Mouse (Mus musculus) spleen, adult 12 weeks (tissue): ENCODE data around the gene Suds3.

Source experiments
- DNase-seq: peaks from one replicate; pipeline ENCODE4 v3.0.0; 2022; ENCODE audit warnings: low spot score

The Suds3 gene

DNA sequence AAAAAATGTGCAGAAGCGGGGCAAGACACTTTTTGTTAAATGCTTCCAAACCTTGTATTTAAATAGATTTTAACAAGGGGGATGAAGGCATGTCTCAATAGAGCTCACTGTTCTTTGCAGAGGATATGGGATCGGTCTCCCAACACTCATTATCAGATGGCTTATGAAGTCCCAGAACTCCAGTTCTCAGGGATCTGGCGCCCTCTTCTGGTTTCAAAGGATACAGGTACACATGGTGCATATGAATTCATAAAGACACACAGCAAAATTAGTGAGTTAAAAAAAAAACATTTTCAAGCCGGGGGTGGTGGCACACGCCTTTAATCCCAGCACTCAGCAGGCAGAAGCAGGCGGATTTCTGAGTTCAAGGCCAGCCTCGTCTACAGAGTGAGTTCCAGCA lies 2.6 kb downstream of the Suds3 start:
- no peak for DNase-seq

DNA sequence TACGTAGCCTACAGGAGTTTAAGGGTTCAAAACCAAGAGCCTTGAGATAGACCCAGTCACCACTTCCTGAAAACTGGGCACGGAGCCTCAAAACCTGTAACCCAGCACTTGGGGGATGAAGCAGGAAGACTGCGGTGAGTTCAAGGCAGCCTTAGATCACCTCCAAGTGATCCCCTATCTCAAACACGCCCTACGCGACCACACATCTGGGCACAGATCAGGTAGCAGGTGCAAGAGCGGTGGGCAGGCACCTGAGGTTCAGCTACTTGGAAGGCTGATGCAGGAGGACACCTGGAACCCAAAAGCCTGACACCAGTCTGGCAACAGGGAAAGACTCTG lies 4.2 kb downstream of the Suds3 start:
- no peak for DNase-seq

DNA sequence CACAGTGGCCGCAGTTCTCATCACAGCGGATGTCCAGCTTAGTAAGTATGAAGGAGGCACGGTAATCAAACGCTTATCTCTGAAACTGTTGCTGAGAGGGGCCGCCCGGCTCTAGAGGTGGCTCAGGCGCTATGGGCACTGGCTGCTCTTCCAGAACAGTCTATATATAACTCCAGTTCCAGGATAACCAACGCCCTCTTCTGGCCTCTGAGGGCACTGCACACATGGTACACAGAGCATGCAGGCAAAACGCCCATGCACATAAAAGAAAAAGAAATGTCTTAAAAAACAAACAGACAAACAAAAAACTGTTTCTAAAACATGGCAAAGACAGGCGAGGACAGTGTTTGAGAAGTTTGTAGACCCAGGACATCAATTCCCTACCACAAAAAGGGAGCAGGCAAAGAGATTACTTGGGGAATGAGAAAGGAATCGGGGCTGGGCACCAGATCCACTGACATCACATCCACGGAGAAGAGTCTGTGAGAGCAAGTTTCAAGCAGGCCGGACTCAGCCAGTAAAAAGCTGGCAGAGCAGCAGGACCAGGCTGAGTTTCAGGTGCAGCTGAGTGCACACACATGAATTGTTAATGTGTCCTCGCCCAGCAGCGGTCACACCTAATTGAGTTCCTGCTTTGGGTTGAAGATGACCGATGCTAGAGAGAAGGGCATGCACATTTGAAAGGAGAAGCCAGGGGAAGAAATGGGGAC lies 4.7 kb downstream of the Suds3 start:
- no peak for DNase-seq

DNA sequence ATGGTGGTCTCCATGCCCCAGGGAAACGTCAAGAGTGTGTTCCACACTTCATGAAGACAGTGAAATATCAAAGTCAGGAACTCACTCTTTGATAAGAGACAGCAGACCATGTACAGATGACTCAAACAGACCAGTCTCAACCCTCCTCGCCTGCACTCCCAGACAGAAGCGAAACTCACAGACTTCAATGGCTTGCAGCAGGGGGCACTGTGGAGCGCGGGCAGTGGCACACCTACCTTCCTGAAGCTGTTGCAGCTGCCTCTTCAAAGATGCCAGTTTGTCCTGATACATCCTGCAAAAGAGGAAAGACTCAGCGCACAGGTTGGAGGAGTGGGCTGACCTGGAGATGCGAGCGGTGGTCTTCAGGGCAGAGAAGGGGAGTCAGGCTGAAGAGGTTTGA lies 6.4 kb downstream of the Suds3 start:
- DNase-seq, result no peak

DNA sequence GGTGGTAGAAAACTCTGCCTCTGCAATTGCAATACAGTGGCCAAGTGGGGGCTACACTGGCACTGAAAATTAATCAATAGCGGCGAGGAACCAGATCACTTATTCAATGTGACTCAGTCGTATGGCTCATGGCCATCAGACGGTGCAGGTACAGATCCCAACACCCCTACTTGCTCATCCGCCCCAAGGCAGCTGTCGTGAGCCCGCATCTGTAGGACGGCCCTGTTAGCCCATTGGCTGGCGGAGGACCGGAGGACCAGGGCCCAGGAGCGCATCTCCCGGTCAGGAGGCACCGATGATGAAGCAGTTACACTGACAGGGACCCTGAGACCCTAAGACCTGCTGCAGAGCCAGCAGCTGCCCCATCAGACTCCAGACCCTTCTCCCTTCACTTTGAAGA lies 7.2 kb downstream of the Suds3 start:
- DNase-seq, result no peak

DNA sequence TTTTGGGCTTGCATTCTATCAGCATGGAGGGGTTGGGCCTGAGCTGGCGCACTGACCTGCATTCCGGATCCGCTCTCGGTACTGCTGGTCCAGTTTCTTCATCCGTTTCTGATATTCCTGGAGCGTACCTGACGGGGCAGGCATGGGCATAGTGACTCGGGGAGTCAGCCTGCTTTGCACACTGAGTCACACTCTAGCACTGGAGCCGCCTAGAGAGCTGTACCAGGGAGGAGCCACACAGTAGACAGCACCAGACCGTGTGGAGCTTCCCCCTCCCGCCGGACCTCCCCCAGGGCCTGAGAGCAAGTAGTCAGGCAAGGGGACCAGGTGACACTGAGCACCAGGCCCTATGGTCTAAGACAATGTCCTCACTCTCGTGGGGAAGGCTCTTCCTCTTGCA lies 7.6 kb downstream of the Suds3 start:
- no peak for DNase-seq

DNA sequence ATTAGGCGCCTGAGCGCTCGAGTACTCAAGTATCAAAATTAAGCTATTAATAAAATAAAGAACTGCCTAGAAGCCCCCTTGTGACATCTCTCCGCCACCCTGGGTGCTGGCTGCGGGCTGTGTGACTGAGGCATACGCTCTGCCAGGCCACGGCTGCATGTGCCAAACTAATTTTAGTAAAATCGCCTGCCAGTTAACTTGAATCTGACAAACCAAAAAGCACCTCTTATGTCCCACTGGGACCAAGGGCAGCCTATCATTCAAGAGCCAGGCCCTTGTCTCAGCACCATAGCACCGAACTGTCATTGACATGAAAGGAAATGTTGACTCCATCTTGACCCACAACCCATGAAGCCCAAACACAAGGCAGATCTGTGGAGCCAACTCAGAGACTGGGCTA lies 10.2 kb downstream of the Suds3 start:
- DNase-seq, result no peak

DNA sequence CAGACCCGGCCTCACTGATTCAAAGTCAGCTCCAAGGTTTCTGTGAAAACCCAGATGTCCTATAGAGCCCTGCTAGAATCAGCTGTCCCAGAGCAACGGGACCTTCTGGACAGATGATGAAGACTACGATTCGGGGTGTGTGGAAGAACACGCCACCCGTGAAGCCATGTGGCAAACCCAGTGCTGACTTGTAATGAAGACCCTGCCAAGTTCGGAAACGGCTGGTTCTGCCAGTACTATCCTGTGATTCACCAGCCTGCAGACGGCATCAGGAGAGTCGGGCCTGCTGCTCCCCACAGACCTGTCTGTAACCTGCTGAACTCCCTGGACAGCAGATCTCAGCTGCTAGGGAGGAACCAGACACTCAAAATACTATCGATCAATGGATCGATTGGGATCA lies 11.6 kb downstream of the Suds3 start:
- DNase-seq, result no peak

DNA sequence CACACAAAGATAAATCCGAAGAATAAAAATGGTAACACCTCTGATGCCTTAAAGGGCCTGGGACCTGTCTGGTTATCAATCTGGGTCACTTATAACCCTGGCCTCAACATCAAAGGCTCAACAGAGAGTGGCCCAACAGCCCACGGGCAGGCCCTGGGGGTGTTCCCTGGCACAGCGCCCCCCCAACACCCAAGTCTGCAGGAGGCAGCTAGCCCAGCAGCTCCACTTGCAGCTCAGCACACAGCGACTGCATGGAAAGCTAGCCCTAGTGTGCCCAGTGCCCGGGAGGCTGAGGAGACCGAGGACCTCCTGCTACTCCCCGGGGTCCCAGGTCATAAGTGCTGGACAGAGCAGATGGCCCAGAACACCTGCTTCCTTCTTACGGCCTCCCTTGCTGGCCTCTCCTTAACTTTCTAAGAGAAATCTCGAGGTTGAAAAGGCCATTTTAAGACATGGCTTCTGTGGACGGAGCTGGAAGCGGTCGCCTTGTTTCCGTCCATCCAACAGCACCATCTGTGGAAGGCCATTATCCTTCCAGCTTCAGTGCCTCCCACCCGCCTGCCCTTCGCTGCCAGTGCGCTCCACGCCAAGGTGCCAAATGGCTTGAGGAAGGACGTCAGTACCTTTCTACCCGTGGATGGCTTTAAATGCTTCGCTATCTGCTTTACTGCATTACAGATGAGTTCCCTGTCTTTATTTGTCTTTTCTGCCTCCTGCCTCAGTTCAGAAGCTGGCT lies 12.6 kb downstream of the Suds3 start:
- DNase-seq, result no peak

DNA sequence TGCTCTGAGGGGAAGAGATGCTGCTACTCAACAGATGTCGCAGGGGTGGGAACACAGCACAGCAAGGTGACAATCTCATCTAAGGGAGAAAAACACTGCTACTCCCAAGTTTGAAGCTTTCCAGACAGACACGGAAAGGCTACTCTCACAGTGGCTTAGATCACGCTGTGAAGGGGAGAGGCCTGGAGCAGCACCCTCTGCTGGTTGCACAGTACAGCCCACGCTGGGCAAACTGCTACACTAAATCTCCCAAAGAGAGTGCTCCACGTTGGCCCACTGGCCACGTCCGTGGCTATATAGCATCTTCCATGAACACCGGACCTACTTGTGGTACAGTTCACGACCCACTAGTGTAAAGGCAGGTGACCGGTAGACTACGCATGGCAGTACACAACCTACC lies 16.2 kb downstream of the Suds3 start:
- no peak for DNase-seq

DNA sequence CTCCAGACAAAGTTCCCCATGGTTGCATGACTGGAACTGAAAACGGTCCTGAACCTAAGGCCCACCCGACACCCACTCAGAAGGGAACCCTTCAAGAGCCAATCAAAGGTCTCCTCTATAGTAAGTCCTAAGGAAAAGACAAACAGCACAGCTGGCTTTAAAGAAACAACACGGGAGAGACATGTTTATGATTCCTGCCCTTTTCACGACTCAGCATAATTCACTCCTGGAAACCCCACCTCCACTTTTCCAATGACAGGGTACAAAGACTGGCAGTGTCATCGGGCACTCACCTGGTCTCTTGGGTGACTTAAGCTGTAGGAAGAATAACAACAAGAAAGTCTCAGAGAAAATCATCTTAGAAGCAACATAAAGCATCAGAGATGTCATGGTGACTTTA lies 16.9 kb downstream of the Suds3 start:
- DNase-seq, result no peak

DNA sequence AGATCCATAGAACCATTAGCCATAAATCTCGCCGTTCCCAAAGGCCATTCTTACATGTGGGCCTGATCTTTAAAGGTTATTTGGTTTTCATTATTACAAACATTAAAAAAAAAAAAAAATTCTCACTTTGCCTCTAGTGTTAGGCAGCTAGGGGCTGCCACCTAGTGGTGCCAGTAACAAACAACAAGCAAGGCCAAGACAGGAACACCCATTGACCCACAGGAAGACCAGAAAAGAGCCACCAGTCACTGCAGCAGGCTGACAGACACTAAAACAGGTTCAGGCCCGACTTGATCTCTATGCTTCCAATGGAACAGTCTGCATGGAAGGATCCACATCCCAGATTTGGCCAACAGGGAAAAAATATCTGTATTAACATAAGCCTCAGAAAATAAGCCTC lies 19.2 kb downstream of the Suds3 start:
- DNase-seq, result peak; percentile 27

DNA sequence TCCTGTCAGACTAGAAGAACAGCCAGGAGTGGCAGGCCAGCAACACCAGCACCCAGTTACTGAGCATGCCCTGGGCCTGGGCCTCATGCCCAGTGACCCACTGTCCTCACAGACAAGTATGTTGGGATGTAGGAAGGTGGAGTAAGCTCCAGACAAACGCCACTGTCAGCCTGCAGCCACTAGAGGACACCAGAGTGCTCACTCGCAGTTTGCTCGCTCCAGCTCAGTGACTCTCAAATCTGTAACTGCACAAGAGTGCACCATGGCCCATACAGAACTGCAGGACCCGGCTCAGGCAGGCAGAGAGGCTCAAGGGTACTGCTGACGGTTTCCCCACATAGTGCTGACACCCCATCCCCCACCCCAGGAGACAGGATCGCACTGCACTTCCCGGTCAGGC lies 21.5 kb downstream of the Suds3 start:
- peak; percentile 39 for DNase-seq

DNA sequence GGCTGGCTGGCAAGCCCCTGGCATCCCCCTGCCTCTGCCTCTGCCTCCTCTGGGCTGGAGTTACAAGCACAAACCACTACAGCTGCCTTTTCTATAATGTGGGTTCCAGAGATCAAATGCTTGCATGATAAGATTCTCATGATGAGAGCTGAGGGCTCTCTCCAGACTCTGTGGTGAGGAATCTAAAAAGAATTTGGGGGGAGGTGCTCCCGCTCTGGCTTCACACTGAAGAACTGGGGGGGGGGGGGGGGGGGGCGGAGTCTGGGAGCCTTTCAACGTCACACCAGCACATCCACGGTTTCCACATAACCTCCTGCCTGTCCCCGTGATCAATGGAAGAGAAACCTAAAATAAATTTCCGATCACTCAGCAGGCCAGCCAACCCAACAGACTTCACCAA lies 26.1 kb downstream of the Suds3 start:
- no peak for DNase-seq

DNA sequence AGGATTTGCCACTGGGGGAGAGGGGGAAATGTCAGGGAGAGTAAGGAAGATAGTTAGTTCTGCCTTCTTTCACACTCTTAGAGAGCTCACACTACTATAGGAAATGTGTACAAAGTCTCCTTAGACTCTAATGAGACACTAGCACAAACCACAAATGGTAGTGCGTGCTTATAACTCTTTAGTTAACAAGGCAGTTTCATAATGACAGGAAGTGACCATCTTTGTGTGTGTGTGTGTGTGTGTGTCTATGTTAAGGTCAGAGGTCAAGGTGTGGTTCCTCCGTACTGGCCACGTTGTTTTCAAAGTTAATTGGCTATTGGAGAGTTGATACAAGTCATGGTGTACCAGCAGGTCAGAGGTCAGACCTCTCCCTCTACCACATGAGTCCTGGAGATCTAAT lies 26.8 kb downstream of the Suds3 start:
- no peak for DNase-seq

DNA sequence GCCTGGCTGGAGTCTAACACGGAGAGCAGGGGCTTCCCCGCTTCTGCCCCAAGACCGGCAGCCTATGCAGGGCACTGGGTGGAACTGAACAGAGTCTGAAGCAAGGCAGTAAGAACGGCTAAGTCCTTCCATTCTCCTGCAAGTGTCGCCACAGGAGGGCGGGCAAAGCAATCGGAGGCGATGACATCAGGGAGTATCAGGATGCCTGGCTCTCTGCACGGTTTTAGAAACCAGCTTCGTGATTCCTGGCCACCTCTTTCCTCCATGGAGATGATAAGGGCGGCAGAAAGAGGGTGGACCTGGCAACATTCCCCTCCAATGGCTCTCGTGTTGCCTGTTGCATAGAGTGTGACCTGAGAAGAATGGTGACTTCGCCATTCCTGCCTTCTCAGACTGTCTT lies 28.2 kb downstream of the Suds3 start:
- no peak for DNase-seq

DNA sequence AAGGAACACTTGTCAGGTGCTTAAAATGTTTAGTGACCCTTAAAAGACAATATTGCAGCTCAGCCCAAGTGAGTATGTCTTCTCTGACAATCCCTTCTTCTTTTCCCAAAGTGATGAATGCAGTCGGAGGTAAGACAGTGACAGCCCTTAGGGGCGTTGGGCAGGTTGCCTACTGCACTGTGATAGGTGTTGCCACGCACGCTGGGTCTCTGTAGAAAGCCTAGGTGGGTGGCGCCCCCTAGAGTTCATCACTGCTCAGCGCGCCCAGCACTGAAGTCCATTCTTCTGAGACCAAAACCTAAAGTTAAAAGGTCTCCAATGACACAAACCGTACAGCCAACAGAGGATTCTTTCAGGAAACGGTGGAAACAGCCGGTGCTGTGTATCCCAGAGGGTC lies 46.4 kb downstream of the Suds3 start:
- DNase-seq, result no peak

DNA sequence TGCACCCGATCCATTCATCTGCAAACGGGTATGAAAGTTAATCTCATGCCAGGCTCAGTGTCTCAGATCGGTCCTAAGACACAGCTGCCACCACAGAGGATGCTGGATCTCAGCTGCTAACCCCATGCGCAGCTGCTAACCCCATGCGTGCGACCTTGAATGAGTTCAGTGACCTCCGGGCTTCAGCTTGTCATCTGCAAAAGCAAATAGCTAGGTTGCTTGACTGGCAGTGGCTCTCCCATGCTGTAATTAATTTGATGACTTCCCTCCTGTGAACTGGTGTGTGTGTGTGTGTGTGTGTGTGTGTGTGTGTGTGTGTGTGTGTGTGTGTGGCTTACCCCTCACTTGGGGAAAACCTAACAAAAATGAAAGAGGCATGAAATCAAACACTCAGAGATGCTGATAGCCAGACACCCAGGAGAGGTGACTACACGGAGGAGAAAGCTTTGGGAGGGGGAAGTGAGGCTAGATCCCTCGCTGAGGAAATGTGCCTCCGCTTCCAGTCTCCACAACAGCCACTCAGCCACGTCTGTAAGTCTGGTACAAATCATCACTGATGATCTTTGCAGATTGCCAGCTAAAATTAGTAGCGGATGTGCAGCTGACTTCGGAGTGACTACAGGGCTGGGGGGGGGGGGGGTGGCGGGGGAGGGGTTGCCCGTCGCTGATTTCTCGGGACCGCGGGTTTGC lies 47.0 kb downstream of the Suds3 start:
- no peak for DNase-seq

DNA sequence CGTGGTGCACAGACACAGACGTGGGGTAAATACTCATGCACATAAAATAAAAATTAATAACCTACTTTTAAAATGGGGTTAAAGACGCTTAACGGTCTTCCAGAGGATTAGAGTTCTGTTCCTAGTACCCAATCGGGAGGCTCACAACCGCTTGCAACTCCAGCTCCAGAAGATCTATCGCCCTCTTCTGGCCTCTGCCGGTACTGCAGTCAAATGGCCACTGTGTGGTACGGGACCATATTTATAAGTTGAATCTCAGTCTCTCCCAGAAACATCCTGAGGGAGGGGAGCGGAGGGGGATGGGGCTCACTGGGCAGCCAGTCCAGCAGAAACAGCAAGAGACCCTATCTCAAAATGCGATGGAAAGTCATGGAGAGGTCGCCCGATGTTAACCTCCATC lies 47.7 kb downstream of the Suds3 start:
- peak; percentile 5 for DNase-seq

DNA sequence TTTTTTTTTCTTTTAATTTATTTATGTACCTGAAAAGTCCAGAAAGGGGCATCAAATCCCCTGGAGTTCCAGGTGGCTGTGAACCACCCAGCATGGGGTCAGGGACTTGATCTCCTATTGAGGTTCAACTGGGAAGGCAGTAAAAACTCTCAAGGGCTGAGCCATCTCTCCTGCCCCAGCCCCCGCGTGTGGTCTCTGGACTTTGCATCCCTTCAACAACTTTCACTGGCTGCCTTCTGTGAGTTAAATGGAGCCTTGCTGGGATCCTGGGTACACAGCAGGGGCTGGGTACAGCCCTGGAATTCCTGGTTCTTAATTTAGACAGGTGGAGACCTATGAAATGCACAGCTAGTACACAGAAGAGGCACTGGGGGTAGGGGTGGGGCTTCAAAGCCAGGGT lies 54.7 kb downstream of the Suds3 start:
- DNase-seq, result no peak

DNA sequence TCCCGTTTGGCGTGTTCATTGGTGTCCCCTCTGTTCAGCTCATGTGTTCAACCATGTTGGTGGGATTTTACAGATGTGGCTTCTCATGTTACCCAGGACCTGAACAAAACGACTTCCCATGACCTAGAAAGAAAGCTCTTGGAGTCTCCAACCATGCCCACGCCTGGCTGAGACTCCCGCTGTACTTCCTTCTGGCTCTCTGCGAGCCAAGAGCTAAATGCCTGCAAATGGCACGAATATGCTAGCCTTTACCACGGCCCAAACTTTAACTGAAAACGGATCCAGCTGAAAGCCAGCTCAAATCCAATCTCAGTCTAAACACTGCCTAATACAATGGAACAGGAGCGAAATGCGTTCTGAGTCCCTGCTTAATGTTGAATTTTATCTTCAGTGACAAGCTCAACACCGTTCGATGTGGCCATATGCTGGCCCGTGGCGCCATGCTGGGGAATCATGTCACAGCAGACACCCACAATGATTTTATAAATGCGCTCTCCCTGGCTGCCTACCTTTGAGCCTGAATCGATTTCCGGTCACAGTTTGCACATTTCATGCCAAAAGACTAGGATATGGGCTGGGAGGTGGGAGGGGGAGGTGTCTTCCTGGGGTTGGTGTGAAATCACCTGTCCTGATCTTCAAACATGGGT lies 55.3 kb downstream of the Suds3 start:
- DNase-seq, result no peak

DNA sequence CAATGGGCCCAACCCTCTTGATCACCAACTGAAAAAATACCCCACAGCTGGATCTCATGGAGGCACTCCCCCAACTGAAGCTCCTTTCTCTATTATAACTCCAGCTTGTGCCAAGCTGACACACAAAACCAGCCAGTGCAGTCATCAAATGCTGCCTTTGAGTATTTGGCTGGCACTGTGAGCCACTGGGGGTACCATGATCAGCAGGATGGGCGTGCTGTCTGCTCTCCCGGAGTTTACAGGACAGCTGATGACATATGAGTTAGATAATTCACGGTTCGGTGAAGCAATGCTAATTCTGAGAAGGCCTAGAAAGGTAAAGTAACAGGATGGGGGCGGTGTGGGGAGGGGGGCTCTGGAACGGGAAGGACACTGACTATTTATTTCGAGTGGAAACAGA lies 66.0 kb downstream of the Suds3 start:
- DNase-seq, result no peak

DNA sequence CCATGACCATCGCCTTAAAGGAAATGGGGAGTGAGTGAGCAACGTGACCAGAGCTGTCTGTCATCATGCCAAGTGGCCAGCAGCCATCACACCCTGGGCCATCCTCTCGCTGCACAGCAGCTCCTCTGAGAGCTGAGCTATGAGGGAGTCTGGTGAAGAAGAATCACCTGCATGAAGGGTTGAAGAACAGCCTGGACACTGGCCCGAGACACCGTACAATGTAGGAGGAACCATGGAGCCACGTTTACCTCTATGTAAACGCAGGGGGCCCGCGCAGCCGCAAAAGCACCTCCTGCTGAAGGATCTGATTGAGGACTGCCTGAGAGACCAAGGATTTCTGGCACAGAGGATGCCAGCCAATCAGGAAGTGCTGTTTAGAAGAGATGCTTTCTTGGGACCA lies 70.8 kb downstream of the Suds3 start:
- DNase-seq, result no peak
